17 mouse cellular contexts compared by ENCODE assay signal in genomic region chr14:48662568-48663236, GRCm38 (mm10). TPM values are rescaled to one million over a fixed set of nuclear protein-coding genes. Genes with fewer than 3 reads are reported as not detected.
DNase-seq lines count a peak whose midpoint lies in the region; ATAC-seq and TF ChIP-seq lines count a peak whose summit lies in the region.
"Had no signal": no experiment of that assay in that cellular context is flagged by ENCODE, and none has a peak within 500 bp of the region (broad histone marks: within the 10 kb centered on the region; RNA-seq: fewer than 3 reads in every experiment).

No protein-coding gene starts in this region.

- peak overlapping the region; percentile 80 for H3K9ac ChIP-seq in ES-E14 (ENCODE audit: insufficient read depth, low read depth, low read length, poor library complexity, severe bottlenecking)
- no peak overlapping the region for H3K9ac ChIP-seq in embryonic facial prominence, embryonic 11.5 days (replicated peaks; ENCODE audit: low read length)
- 0 out of 2 replicates have a peak overlapping the region, but pooled peaks have one; percentile 6 for H3K9ac ChIP-seq in forebrain, postnatal 0 days
- H3K9ac ChIP-seq in midbrain, embryonic 13.5 days (replicated peaks): peak overlapping the region; percentile 97
- H3K9ac ChIP-seq: lung, embryonic 15.5 days had no signal

- DNase-seq in ES-E14 (ENCODE audit: low read depth, low spot score): peak; percentile 68
- no peak for DNase-seq in embryonic facial prominence, embryonic 11.5 days (ENCODE audit: low spot score)
- no peak for DNase-seq in forebrain, postnatal 0 days
- DNase-seq in urinary bladder, postnatal 14 days (ENCODE audit: low spot score): no peak
- no peak for DNase-seq in ovary, adult 18-20 months (ENCODE audit: low spot score)
- no peak for DNase-seq in gastrocnemius, adult 18-20 months (ENCODE audit: low spot score)
- DNase-seq: cerebellum, postnatal 25 days; kidney, adult 9 months; right cerebral cortex, postnatal 14 days; thymus, postnatal 4 days had no signal

- in situ Hi-C loops in ES-E14 (cut with MboI; ENCODE audit: low sequenced_read_pairs in 2 of 2, unreplicated experiment in 2 of 2): no loop called here

- peaks cover 8% of the 10 kb centered on the region; the same call in 1 of the 2 replicates for H3K36me3 ChIP-seq in ES-E14 (ENCODE audit: control insufficient read depth, insufficient read depth, low read length, poor library complexity, severe bottlenecking)
- no peaks in the 10 kb centered on the region for H3K36me3 ChIP-seq in embryonic facial prominence, embryonic 11.5 days (replicated peaks; ENCODE audit: control insufficient read depth, insufficient read depth, low read depth, low read length)
- H3K36me3 ChIP-seq in forebrain, postnatal 0 days (ENCODE audit: insufficient read depth): no peaks in the 10 kb centered on the region
- peaks cover 6% of the 10 kb centered on the region; the same call in 1 of the 2 replicates for H3K36me3 ChIP-seq in midbrain, embryonic 13.5 days
- H3K36me3 ChIP-seq: lung, embryonic 15.5 days had no signal

- peak overlapping the region; percentile 24; the same call in 1 of the 2 replicates for H3K4me2 ChIP-seq in embryonic facial prominence, embryonic 11.5 days (ENCODE audit: low read depth, low read length)
- H3K4me2 ChIP-seq in forebrain, postnatal 0 days (ENCODE audit: low read depth): peak overlapping the region; percentile 13; the same call in 1 of the 2 replicates
- peak overlapping the region; percentile 74 for H3K4me2 ChIP-seq in midbrain, embryonic 13.5 days (replicated peaks)
- H3K4me2 ChIP-seq: lung, embryonic 15.5 days had no signal

- no peak for ATAC-seq in embryonic facial prominence, embryonic 11.5 days (replicated peaks; ENCODE audit: insufficient number of reproducible peaks, low FRiP score, low TSS enrichment, low read depth)
- no peak for ATAC-seq in forebrain, postnatal 0 days
- no peak for ATAC-seq in midbrain, embryonic 13.5 days
- ATAC-seq: activated CD4-positive, CD25-positive, alpha-beta regulatory T cell, adult 4 months had no signal

- H3K4me3 ChIP-seq in ES-E14 (ENCODE audit: insufficient read depth in 1 of 2, low read depth in 1 of 2, low read length in 2 of 2, poor library complexity in 1 of 2, severe bottlenecking in 1 of 2): peak overlapping the region; percentile 74 to 80
- H3K4me3 ChIP-seq in embryonic facial prominence, embryonic 11.5 days (ENCODE audit: low read depth, low read length): peak overlapping the region; percentile 17; the same call in 1 of the 2 replicates
- 0 out of 2 replicates have a peak overlapping the region, but pooled peaks have one; percentile 3 for H3K4me3 ChIP-seq in forebrain, postnatal 0 days (ENCODE audit: low read depth, low read length)
- H3K4me3 ChIP-seq in midbrain, embryonic 13.5 days (replicated peaks): peak overlapping the region; percentile 69
- H3K4me3 ChIP-seq: lung, embryonic 15.5 days had no signal

- H3K9me3 ChIP-seq in ES-E14 (ENCODE audit: control insufficient read depth, insufficient read depth, low read depth, low read length): no peaks in the 10 kb centered on the region
- no peaks in the 10 kb centered on the region for H3K9me3 ChIP-seq in embryonic facial prominence, embryonic 11.5 days (replicated peaks; ENCODE audit: control insufficient read depth, low read length)
- H3K9me3 ChIP-seq in forebrain, postnatal 0 days (ENCODE audit: low read length): no peaks in the 10 kb centered on the region
- H3K9me3 ChIP-seq in midbrain, embryonic 13.5 days: no peaks in the 10 kb centered on the region
- H3K9me3 ChIP-seq: lung, embryonic 15.5 days had no signal

- peaks cover 5 to 7% of the 10 kb centered on the region in 2 experiments for H3K4me1 ChIP-seq in ES-E14 (ENCODE audit: control insufficient read depth in 2 of 2, insufficient read depth in 2 of 2, low read length in 2 of 2, poor library complexity in 1 of 2)
- H3K4me1 ChIP-seq in embryonic facial prominence, embryonic 11.5 days (ENCODE audit: control insufficient read depth, insufficient read depth, low read length): no peaks in the 10 kb centered on the region; the same call in 1 of the 2 replicates
- H3K4me1 ChIP-seq in forebrain, postnatal 0 days (ENCODE audit: insufficient read depth): no peaks in the 10 kb centered on the region
- H3K4me1 ChIP-seq in midbrain, embryonic 13.5 days (replicated peaks): peaks cover 58% of the 10 kb centered on the region
- H3K4me1 ChIP-seq: lung, embryonic 15.5 days had no signal

- peak overlapping the region; percentile 34; the same call in 1 of the 2 replicates for H3K27ac ChIP-seq in ES-E14 (ENCODE audit: insufficient read depth, low read depth, low read length, poor library complexity, severe bottlenecking)
- H3K27ac ChIP-seq in embryonic facial prominence, embryonic 11.5 days (replicated peaks; ENCODE audit: low read depth, low read length): no peak overlapping the region
- H3K27ac ChIP-seq in forebrain, postnatal 0 days (ENCODE audit: low read depth, low read length): no peak overlapping the region
- H3K27ac ChIP-seq in midbrain, embryonic 13.5 days: peak overlapping the region; percentile 83
- H3K27ac ChIP-seq: lung, embryonic 15.5 days had no signal

- no peak for TF ChIP-seq CTCF in forebrain, postnatal 0 days (IDR thresholded peaks at IDR 0.05; ENCODE audit: low read depth)

- WGBS in embryonic facial prominence, embryonic 11.5 days: 2% methylated on average over 16 of the region's 16 CpGs
- 2% methylated on average over 16 of the region's 16 CpGs for WGBS in forebrain, postnatal 0 days
- 1% methylated on average over 16 of the region's 16 CpGs for WGBS in midbrain, embryonic 13.5 days

- H3K27me3 ChIP-seq in embryonic facial prominence, embryonic 11.5 days (ENCODE audit: control insufficient read depth, insufficient read depth, low read length): peaks cover 62% of the 10 kb centered on the region
- H3K27me3 ChIP-seq in forebrain, postnatal 0 days (ENCODE audit: insufficient read depth, low read length): peaks cover 65% of the 10 kb centered on the region
- peaks cover 35% of the 10 kb centered on the region for H3K27me3 ChIP-seq in midbrain, embryonic 13.5 days

TF ChIP-seq in ES-E14, 5 proteins besides CTCF, POLR2A, EP300 and RAD21:
- TF ChIP-seq ZC3H11A (IDR thresholded peaks at IDR 0.05; ENCODE audit: borderline replicate concordance, low read depth, low read length): no peak
- TF ChIP-seq HCFC1 (IDR thresholded peaks at IDR 0.05; ENCODE audit: borderline replicate concordance, insufficient read depth, low read length): no peak
- TF ChIP-seq ZNF384 (IDR thresholded peaks at IDR 0.05; ENCODE audit: low read depth, low read length): 0 out of 2 replicates have a peak, but pooled peaks have one; percentile 20
- no peak for TF ChIP-seq MAFK (IDR thresholded peaks at IDR 0.05; ENCODE audit: insufficient read depth, low read depth, low read length)
- no peak; the same call in 1 of the 2 replicates for TF ChIP-seq CHD2 (IDR thresholded peaks at IDR 0.05; ENCODE audit: low read depth, low read length)

RNA-seq across cellular contexts. Expression of gene Otx2, which starts 10.9 kb away (rescaled TPM):
- 12.3 and 16.3 TPM in 2 replicates for total RNA-seq in ES-E14 (2012; rRNA removed)
- polyA plus RNA-seq in embryonic facial prominence, embryonic 11.5 days (2014; fragmentation: Nextera tagmentation; extraction: Ambion mirVana): 16.6 and 20.5 TPM in 2 replicates
- total RNA-seq in forebrain, postnatal 0 days (2014; rRNA removed): 11.6 and 15.0 TPM in 2 replicates
- polyA plus RNA-seq in forebrain, postnatal 0 days (2015; fragmentation: Nextera tagmentation; extraction: Ambion mirVana): 7.2 and 12.9 TPM in 2 replicates
- 133 and 155 TPM in 2 replicates for polyA plus RNA-seq in midbrain, embryonic 13.5 days (2015; fragmentation: Nextera tagmentation; extraction: Ambion mirVana)
- total RNA-seq in gastrocnemius, adult 18-20 months (2021): not detected
- total RNA-seq: heart, postnatal 25 days; megakaryocyte-erythroid progenitor cell, adult 5-6 weeks had no signal
- polyA plus RNA-seq: gonadal fat pad, adult 2 months; lung, embryonic 15.5 days; neural tube, embryonic 14.5 days had no signal

Comparison
In these comparisons a context has a peak if more than half of its experiments do, and no peak if none do; other contexts are left out.
1. H3K27ac ChIP-seq: peak in ES-E14 (single experiment) and midbrain, embryonic 13.5 days (single experiment); none in embryonic facial prominence, embryonic 11.5 days (single experiment) and forebrain, postnatal 0 days (single experiment).
2. H3K4me3 ChIP-seq: peak in every context shown above with its lines; median percentile 77 in ES-E14; 69 in midbrain, embryonic 13.5 days; 17 in embryonic facial prominence, embryonic 11.5 days; 3 in forebrain, postnatal 0 days.
3. H3K4me2 ChIP-seq: peak in every context shown above with its lines; median percentile 74 in midbrain, embryonic 13.5 days; 24 in embryonic facial prominence, embryonic 11.5 days; 13 in forebrain, postnatal 0 days.
4. RNA of gene Otx2, which starts 10.9 kb away (total RNA-seq): 11.6 to 15.0 TPM in forebrain, postnatal 0 days and 12.3 to 16.3 TPM in ES-E14; not detected in gastrocnemius, adult 18-20 months; every median in the first group is over 10 times any median in the second.